Mouse (Mus musculus) heart, adult 2 months (tissue): ENCODE results near the gene Cux2.

Source experiments
- CTCF ChIP-seq: fragments of 200-600 bp; IDR thresholded peaks from 2 replicates; pipeline ENCODE4 v1.8.1; 2022; ENCODE audit warnings: antibody characterized with exemption, mild to moderate bottlenecking, moderate library complexity
- EP300 ChIP-seq: fragments of 200-500 bp; IDR thresholded peaks from 2 replicates; pipeline ENCODE4 v1.6.1; 2011; ENCODE audit warnings: low read depth, low read length, control low read depth; ENCODE audit not compliant: insufficient read depth
- POLR2A ChIP-seq: fragments of 200-500 bp; IDR thresholded peaks from 2 replicates; pipeline ENCODE4 v1.6.1; 2011; ENCODE audit warnings: mild to moderate bottlenecking, low read depth, low read length, control low read depth; ENCODE audit not compliant: insufficient read depth

- TF ChIP-seq EP300 (no peak), POLR2A (no peak), CTCF (peak; percentile 65)
These were observed 156.3 kb downstream of the Cux2 start for GRCm38 (mm10) chr5:121893581-121893980.
